Mouse (Mus musculus) MEL (cell line): ENCODE measurements around the gene 2010300C02Rik. TPM values are rescaled to one million over a fixed set of nuclear protein-coding genes. Genes with fewer than 3 reads are reported as not detected.

Experiments
- DNase-seq: peaks from one replicate; pipeline ENCODE4 v3.0.0; 2011; ENCODE audit warnings: low read depth, low spot score
- H3K27ac ChIP-seq: 2 replicates; pipeline ENCODE4 v1.5.1; 2012; ENCODE audit warnings: low read depth, mild to moderate bottlenecking, control low read depth, low read length, moderate library complexity; ENCODE audit not compliant: control insufficient read depth
- H3K27me3 ChIP-seq, 2 experiments: fragments of 150-350 bp in 1 of 2; sonication (generic) in 1 of 2; 2 replicates each; pipeline ENCODE4 v1.6.1; 2012; ENCODE audit warnings: low read length in 2 of 2, mild to moderate bottlenecking in 2 of 2, improper control_type of control experiment in 1 of 2, moderate library complexity in 1 of 2; ENCODE audit not compliant: insufficient read depth in 2 of 2, control insufficient read depth in 1 of 2
- H3K36me3 ChIP-seq, 2 experiments: 2 replicates each; pipeline ENCODE4 v1.6.1; 2012 to 2014; ENCODE audit warnings: low read length in 2 of 2, improper control_type of control experiment in 1 of 2, inconsistent platforms in 1 of 2, mild to moderate bottlenecking in 1 of 2; ENCODE audit not compliant: insufficient read depth in 2 of 2, control insufficient read depth in 1 of 2
- H3K4me1 ChIP-seq, 2 experiments: fragments of 150-350 bp in 1 of 2; sonication (generic) in 1 of 2; 2 replicates each; pipeline ENCODE4 v1.6.1; 2012; ENCODE audit warnings: low read length in 2 of 2, improper control_type of control experiment in 1 of 2, mild to moderate bottlenecking in 1 of 2; ENCODE audit not compliant: insufficient read depth in 2 of 2, control insufficient read depth in 1 of 2
- H3K4me3 ChIP-seq, 2 experiments: fragments of 150-350 bp in 1 of 2; sonication (generic) in 1 of 2; 2 replicates each; pipeline ENCODE4 v1.5.1; 2012; ENCODE audit warnings: low read depth in 2 of 2, low read length in 2 of 2, mild to moderate bottlenecking in 2 of 2, moderate library complexity in 2 of 2, control low read depth in 1 of 2, improper control_type of control experiment in 1 of 2; ENCODE audit not compliant: control insufficient read depth in 1 of 2, insufficient read depth in 1 of 2
- H3K79me2 ChIP-seq: 2 replicates; pipeline ENCODE4 v1.6.1; 2012; ENCODE audit warnings: mild to moderate bottlenecking, low read length, moderate library complexity; ENCODE audit not compliant: control insufficient read depth, poor library complexity, insufficient read depth
- H3K9ac ChIP-seq: 2 replicates; pipeline ENCODE4 v1.6.1; 2012; ENCODE audit warnings: low read depth, mild to moderate bottlenecking, control low read depth, low read length, moderate library complexity; ENCODE audit not compliant: control insufficient read depth, poor library complexity, severe bottlenecking
- H3K9me3 ChIP-seq: fragments of 150-350 bp; sonication (generic); replicated peaks from 2 replicates; pipeline ENCODE4 v1.6.1; 2012; ENCODE audit warnings: mild to moderate bottlenecking, low read length, improper control_type of control experiment, moderate library complexity; ENCODE audit not compliant: insufficient read depth
- BHLHE40 ChIP-seq: IDR thresholded peaks from 2 replicates; pipeline ENCODE4 v1.6.1; 2012; ENCODE audit warnings: low read depth, mild to moderate bottlenecking, inconsistent platforms, low read length, improper control_type of control experiment, borderline replicate concordance
- CHD2 ChIP-seq: IDR thresholded peaks from 2 replicates; pipeline ENCODE4 v1.6.1; 2011; ENCODE audit warnings: low read length, improper control_type of control experiment
- ELF1 ChIP-seq: IDR thresholded peaks from 2 replicates; pipeline ENCODE4 v1.6.1; 2014; ENCODE audit warnings: low read depth, mild to moderate bottlenecking, inconsistent platforms, low read length, improper control_type of control experiment, moderate library complexity
- ETS1 ChIP-seq: IDR thresholded peaks from 2 replicates; pipeline ENCODE4 v1.6.1; 2012; ENCODE audit warnings: low read depth, mild to moderate bottlenecking, inconsistent platforms, low read length, improper control_type of control experiment, moderate library complexity
- GATA1 ChIP-seq: IDR thresholded peaks from 2 replicates; pipeline ENCODE4 v1.6.1; 2011; ENCODE audit warnings: low read depth, low read length, improper control_type of control experiment
- KAT2A ChIP-seq: conservative IDR thresholded peaks from 2 replicates; pipeline ENCODE4 v1.6.1; 2012; ENCODE audit warnings: low read depth, low read length, improper control_type of control experiment, inconsistent platforms
- MAFK ChIP-seq: IDR thresholded peaks from 2 replicates; pipeline ENCODE4 v1.6.1; 2011; ENCODE audit warnings: low read depth, mild to moderate bottlenecking, low read length, improper control_type of control experiment, borderline replicate concordance
- MAX ChIP-seq: IDR thresholded peaks from 2 replicates; pipeline ENCODE4 v1.6.1; 2011; ENCODE audit warnings: low read length, improper control_type of control experiment
- MXI1 ChIP-seq: IDR thresholded peaks from 2 replicates; pipeline ENCODE4 v1.6.1; 2011; ENCODE audit warnings: mild to moderate bottlenecking, low read depth, low read length, improper control_type of control experiment
- MYB ChIP-seq: IDR thresholded peaks from 2 replicates; pipeline ENCODE4 v1.6.1; 2011; ENCODE audit warnings: mild to moderate bottlenecking, low read depth, low read length, improper control_type of control experiment
- MYC ChIP-seq: IDR thresholded peaks from 2 replicates; pipeline ENCODE4 v1.6.1; 2011; ENCODE audit warnings: low read depth, mild to moderate bottlenecking, low read length, improper control_type of control experiment, moderate library complexity
- NELFE ChIP-seq: IDR thresholded peaks from 2 replicates; pipeline ENCODE4 v1.6.1; 2011; ENCODE audit warnings: low read depth, low read length, improper control_type of control experiment
- POLR2AphosphoS5 ChIP-seq: IDR thresholded peaks from 2 replicates; pipeline ENCODE4 v1.6.1; 2012; ENCODE audit warnings: low read depth, borderline replicate concordance, mild to moderate bottlenecking, inconsistent platforms, low read length, moderate library complexity, mixed read lengths
- RCOR1 ChIP-seq: IDR thresholded peaks from 2 replicates; pipeline ENCODE4 v1.6.1; 2012; ENCODE audit warnings: low read depth, mild to moderate bottlenecking, inconsistent platforms, low read length, improper control_type of control experiment
- SMC3 ChIP-seq: IDR thresholded peaks from 2 replicates; pipeline ENCODE4 v1.6.1; 2011; ENCODE audit warnings: low read depth, low read length, improper control_type of control experiment
- TAL1 ChIP-seq: IDR thresholded peaks from 2 replicates; pipeline ENCODE4 v1.6.1; 2012; ENCODE audit warnings: mild to moderate bottlenecking, inconsistent platforms, low read length, moderate library complexity, mixed read lengths
- ZC3H11A ChIP-seq: IDR thresholded peaks from 2 replicates; pipeline ENCODE4 v1.6.1; 2012; ENCODE audit warnings: low read depth, mild to moderate bottlenecking, inconsistent platforms, low read length, improper control_type of control experiment
- polyA plus RNA-seq, 2 experiments: library from polyadenylated mRNA; stranded (reverse) in 1 of 2; unstranded in 1 of 2; fragments of >175 nt in 1 of 2; fragments of >200 nt in 1 of 2; gene quantifications; 2 replicates each; pipeline versions ENCODE4 v1.2.1 to v1.2.4; 2012; ENCODE audit warnings: low replicate concordance in 2 of 2, low read depth in 1 of 2; ENCODE audit not compliant: insufficient read length in 2 of 2, insufficient read depth in 1 of 2, missing spikeins in 1 of 2
- total RNA-seq: library from RNA; depleted of rRNA; stranded (reverse); fragments of 300-350 nt; gene quantifications from 2 replicates; pipeline ENCODE4 v1.2.3, GENCODE M21; 2012

The 2010300C02Rik gene
- total and polyA plus RNA-seq, 3 experiments = not detected

- TF ChIP-seq ETS1 (no peak), MAFK (no peak), KAT2A (no peak), TAL1 (no peak), MYC (no peak), MXI1 (no peak), NELFE (no peak)
- Histone ChIP-seq H3K27ac (no peak overlapping the region), H3K27me3 (peaks cover 0 to 14% of the 10 kb centered on the region in 2 experiments), H3K9ac (no peak overlapping the region), H3K4me1 (no peaks in the 10 kb centered on the region), H3K79me2 (no peaks in the 10 kb centered on the region), H3K4me3 (no peak overlapping the region), H3K9me3 (no peaks in the 10 kb centered on the region), H3K36me3 (no peaks in the 10 kb centered on the region)
- DNase-seq = no peak
These were observed 89.3 kb downstream of the 2010300C02Rik start for GRCm38 (mm10) chr1:37630412-37631210.

- no peak overlapping the region for H3K9ac ChIP-seq
- no peak overlapping the region for H3K4me3 ChIP-seq
- no peaks in the 10 kb centered on the region for H3K79me2 ChIP-seq
- H3K27ac ChIP-seq = no peak overlapping the region
- H3K4me1 ChIP-seq = no peaks in the 10 kb centered on the region
- DNase-seq = no peak
- H3K36me3 ChIP-seq = no peaks in the 10 kb centered on the region
- H3K27me3 ChIP-seq = peaks cover 0 to 14% of the 10 kb centered on the region in 2 experiments
- TF ChIP-seq ZC3H11A (no peak), CHD2 (no peak), ELF1 (no peak), NELFE (no peak), POLR2AphosphoS5 (no peak), GATA1 (no peak), SMC3 (no peak), BHLHE40 (no peak), MAX (no peak)
- TF ChIP-seq, all 39 proteins: peak for 0
- no peaks in the 10 kb centered on the region for H3K9me3 ChIP-seq
These were observed 90.0 kb downstream of the 2010300C02Rik start for GRCm38 (mm10) chr1:37629876-37630275.

- H3K27ac ChIP-seq = no peak overlapping the region
- no peaks in the 10 kb centered on the region for H3K79me2 ChIP-seq
- TF ChIP-seq MYB (no peak), RCOR1 (no peak)
- no peaks in the 10 kb centered on the region for H3K9me3 ChIP-seq
- H3K36me3 ChIP-seq = no peaks in the 10 kb centered on the region
- no peak overlapping the region for H3K9ac ChIP-seq
- peaks cover 0 to 14% of the 10 kb centered on the region in 2 experiments for H3K27me3 ChIP-seq
- no peak overlapping the region for H3K4me3 ChIP-seq
- no peaks in the 10 kb centered on the region for H3K4me1 ChIP-seq
- no peak for DNase-seq
These were observed 91.1 kb downstream of the 2010300C02Rik start for GRCm38 (mm10) chr1:37628749-37629148.
